Mouse (Mus musculus) gastrocnemius, adult 18-20 months (tissue): Measurements from ENCODE around the gene Stag3. TPM values are rescaled to one million over a fixed set of nuclear protein-coding genes. Genes with fewer than 3 reads are reported as not detected.

Experiments used
- DNase-seq: peaks from one replicate; pipeline ENCODE4 v3.0.0; 2021; ENCODE audit warnings: low spot score
- long read RNA-seq, 2 experiments: library from polyadenylated mRNA; stranded (forward); transcript quantifications; one replicate each; pipeline ENCODE4 v2.0.0; 2021
- total RNA-seq, 2 experiments: library from RNA; stranded (reverse); gene quantifications; 2 replicates each; pipeline ENCODE4 v1.2.3; 2021

The Stag3 gene
- not detected for total RNA-seq
- long read RNA-seq, experiment 1 = 0 reads
- long read RNA-seq, experiment 2 = 0 reads

GRCm38 (mm10) chr5:138279585-138280424 is at the start of gene Stag3, which contains the start of the genes Gm43720 and Gpc2:
Gene Stag3, plus strand, starts transcription at chr5:138280240.
Gene Gm43720, minus strand, starts transcription at chr5:138279958.
Gene Gpc2, minus strand, starts transcription at chr5:138280005.
- peak; percentile 63 for DNase-seq

DNA sequence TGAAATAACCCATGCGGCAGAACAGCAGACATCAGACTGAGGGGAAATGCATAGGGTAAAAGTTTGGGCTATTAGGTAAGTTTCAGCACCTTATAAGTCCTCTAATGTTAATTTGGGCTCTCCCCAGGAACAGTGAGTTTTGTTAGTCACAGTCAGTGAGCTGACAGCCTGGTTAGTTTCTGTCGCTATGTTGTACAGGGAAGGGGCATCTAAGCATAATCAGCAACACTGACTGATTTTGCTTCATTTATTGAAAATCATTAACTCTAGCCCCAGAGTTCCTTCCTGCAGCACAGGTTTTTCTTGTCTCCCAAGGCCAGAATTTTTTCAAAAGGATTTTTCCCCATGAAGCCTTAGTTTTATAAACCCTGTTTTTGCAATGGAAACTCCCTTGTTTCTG is 46.3 kb upstream of the Stag3 start:
- no peak for DNase-seq

DNA sequence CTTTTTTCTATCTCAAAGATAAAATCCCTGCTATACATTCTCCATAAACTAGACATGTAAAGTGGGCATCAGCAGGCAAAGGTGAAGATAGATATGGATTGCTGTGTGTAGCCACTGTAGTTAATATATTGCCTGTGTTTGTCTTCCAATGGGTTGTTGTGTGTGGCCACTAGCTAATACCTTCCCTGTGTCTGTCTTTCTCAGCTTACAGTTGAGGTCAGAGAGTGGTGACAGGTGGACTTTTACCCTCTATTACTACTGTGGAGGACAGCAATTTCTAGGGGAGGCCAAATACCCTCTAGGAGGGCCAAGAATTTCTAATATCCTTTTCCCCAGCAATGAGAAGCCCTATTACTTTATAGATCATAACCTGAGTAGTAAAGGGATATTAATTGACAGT is 45.8 kb upstream of the Stag3 start:
- DNase-seq = no peak

DNA sequence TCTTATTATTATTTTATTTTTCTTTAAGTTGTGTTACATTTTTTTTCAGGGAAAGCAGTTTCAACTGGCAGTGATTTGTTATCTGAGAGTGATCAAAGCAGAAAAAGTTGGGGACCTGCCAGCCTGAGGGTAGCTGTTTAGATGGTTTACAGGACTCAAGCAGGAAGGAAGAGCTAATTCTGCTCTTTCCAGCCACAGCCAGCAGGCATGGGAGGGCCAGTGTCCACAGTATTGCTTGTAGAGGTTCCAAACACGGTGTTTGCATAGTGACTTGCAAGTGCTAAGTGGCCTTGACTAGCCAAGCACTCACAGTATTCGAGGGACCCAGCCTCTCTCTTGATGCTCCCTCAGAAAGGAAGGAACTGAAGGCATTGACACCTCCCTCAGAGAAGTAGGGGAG is 38.5 kb upstream of the Stag3 start:
- no peak for DNase-seq

DNA sequence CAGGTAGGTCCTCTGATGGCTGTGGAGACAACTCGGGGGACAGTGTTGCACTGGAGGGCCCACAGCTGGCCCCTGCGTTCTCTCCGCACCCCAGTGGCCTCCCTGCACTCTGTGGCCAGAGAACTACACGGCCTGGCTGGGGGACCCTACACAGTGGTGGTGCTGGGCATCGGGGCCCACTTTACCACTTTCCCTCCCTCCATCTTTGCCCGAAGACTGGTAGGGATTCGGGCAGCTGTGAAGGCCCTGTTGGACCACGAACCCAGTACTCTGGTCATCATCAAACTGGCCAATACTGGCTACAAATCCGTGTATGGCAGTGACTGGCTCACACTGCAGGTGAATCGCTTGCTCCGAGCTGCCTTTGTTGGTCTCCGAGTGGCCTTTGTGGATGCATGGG is 28.9 kb upstream of the Stag3 start:
- DNase-seq = no peak

- DNase-seq = no peak
These were observed 27.0 kb upstream of the Stag3 start for GRCm38 (mm10) chr5:138253061-138253460.

- DNase-seq = peak; percentile 97
These were observed 24.5 kb upstream of the Stag3 start, which contains the start of gene Lamtor4 for GRCm38 (mm10) chr5:138255353-138256093. Gene Lamtor4, plus strand, starts transcription at chr5:138255482.

- DNase-seq = no peak
These were observed 24.0 kb upstream of the Stag3 start for GRCm38 (mm10) chr5:138256094-138256467.

GRCm38 (mm10) chr5:138256966-138257584 is 23.0 kb upstream of the Stag3 start:
- no peak for DNase-seq

- DNase-seq = no peak
These were observed 22.5 kb upstream of the Stag3 start for GRCm38 (mm10) chr5:138257585-138257978.

- DNase-seq = no peak
These were observed 22.0 kb upstream of the Stag3 start for GRCm38 (mm10) chr5:138258078-138258477.

DNA sequence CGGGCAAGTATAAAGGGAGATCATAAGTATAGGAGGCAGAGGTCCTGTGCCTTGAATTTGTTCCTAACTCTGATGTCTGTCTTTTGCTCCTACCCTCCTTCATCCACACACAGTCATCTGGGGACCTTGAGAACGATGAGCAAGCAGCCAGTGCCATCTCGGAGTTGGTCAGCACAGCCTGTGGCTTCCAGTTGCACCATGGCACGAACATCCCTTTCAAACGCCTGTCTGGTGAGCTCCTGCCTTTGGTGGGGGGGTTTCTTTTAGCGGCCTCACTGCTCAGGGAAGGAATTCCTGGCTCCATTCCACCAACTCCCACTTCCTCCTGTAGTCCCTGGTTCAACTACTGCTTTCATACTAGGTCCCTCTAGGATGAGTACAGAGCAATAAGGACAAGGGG is 21.5 kb upstream of the Stag3 start:
- no peak for DNase-seq

DNA sequence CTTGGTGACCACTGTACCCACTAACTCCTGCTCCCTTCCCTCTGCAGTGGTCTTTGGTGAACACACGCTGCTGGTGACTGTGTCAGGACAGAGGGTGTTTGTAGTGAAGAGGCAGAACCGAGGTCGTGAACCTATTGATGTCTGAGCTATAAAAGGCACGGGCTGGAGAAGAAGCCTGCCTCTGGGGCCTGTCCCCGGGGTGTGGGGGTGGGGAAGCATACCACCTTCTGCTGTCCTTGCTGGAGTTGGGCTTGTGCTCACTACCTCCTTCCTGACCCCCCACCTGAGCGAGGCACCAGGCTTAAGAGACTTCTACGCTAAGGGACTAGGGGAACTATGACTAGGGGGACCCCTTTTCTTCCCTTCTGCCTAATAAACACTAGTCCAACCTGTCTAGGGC is 21.0 kb upstream of the Stag3 start:
- DNase-seq = no peak

DNA sequence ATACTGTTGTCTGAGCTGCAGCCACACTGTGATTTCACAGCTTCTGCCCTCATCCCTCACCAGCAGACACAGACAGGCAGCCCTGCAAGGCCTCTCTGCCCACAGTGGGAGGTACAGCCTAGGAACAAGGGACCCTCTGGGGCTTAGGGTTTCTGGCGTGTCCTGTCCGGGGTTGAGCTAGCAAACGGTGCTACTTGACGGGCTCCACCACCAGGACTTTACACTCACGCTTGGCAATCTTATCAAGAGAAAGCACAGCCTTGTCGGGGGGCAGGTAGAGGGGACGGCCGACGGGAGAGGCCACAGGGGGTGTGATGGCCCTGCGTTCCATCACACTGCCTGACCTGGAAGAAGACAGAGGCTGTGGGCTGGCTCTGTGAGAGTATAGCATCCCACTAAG is 20.0 kb upstream of the Stag3 start:
- no peak for DNase-seq

GRCm38 (mm10) chr5:138260834-138261233 is 19.2 kb upstream of the Stag3 start:
- no peak for DNase-seq

- DNase-seq = no peak
These were observed 18.0 kb upstream of the Stag3 start for GRCm38 (mm10) chr5:138262001-138262400.

DNA sequence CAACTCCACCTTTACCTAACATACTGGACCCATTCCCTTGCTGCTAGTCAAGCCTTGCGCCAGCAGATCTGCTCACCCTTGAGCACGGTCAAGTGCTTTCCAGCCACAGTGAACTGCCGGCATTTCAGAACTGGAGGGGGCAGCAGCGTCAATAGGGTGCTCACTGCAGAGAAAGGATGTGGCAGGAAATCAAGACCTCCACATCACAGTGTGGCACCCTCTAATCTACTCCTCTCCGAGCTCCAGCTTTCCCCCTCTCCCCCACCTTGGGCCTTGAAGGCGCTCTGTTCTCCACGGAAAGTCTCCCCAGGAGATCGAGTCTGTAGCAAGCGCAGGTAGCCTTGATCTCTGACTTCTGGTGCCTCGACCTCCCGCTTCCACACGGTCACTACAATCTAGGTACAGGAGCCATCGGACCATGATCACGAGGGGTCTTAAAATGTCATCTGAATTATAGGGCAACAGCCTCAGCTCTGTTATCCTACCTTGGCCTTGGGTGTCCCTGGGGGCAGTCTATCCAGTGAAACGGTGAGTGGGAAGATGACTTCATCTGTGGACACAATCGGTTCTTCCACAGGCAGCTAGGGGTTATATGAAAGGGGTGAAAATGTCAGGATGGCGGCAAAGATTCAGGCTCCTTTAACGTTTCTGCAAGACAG is 17.3 kb upstream of the Stag3 start:
- DNase-seq = no peak

DNA sequence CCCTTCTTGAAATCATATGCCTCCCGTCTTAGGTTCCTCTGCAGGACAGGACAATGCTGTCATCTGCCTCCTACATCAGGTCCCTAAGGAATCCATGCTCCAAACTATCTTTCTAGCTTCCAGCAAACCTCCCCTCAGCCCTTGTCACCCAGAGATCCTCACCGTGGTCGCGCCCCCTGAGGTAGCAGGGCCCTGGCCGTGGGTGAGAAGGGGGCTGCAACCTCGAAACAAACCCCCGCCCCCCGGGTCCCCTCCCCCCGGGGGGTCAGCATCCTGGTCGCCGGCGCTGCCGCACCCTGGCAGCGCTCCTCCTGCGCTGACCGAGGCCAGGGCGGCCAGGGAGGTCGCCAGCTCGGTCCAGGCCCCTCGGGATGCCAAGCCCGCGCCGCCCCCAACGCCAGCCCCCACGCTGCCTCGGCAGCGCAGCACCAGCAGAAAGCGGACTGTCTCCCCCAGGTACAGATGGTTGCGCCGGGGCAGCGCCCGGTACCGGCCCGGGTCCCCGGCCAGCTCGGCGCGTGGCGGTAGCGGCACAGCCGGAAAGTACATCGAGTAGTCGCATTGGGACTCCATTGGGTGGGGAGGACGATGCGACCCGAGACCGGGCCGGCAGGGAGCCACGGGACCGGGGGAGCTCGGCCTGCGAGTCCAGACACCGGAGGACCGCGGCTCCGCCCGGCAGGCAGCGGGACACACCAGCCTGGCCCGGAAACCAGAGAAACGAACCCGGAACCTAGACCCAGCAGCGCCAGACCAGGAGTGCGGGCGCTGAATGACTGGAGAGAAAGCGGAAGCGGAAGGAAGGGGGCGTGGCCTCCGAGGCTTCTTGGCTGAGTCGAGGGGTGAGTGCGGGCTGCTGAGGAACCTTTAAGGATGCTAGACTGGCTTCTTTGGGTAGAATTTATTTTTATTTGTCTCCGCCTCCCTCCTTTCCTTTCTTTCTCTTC is 16.5 kb upstream of the Stag3 start, which contains the start of gene BC037034:
TSS of gene BC037034 (minus strand) at position 774 of the 947 bp plus-strand sequence.
- DNase-seq = peak; percentile 90

GRCm38 (mm10) chr5:138264207-138264578 is 15.8 kb upstream of the Stag3 start:
- DNase-seq = no peak

- no peak for DNase-seq
These were observed 14.3 kb upstream of the Stag3 start for GRCm38 (mm10) chr5:138265712-138266111.
